Mouse (Mus musculus): Measurements from ENCODE around the gene Dnajb14. TPM values are rescaled to one million over a fixed set of nuclear protein-coding genes. Genes with fewer than 3 reads are reported as not detected.
"Not testable (repeated sequence)": the region's sequence is repeated elsewhere in the genome, so short reads cannot be mapped to it uniquely, and the experiment has no call there.

Dnajb14 gene
- polyA plus RNA-seq, 1 experiment from 2014 or later: 11.2 TPM

DNA sequence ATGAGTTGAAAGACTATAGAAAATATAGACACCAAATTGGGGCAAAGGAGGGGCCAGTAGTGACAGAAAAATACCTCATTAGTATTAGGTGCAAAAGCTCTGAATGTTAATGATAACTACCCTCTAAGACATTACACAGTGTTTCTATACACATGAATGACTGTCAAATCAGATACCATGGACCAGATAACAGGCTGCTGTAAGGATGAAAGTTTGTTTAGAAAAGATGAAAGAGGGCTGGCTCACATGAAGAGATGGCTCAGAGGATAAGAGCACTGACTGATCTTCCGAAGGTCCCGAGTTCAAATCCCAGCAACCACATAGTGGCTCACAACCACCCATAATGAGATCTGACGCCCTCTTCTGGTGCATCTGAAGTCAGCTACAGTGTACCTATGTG, 83.8 kb downstream of the Dnajb14 start:
- WGBS: 92% methylated on average over 3 of the region's 3 CpGs
- not testable (repeated sequence) for H3K27ac ChIP-seq; H3K4me2 ChIP-seq; H3K4me3 ChIP-seq (replicated peaks); H3K27me3 ChIP-seq; H3K36me3 ChIP-seq (replicated peaks); ATAC-seq (ENCODE audit: low FRiP score); H3K9ac ChIP-seq; H3K9me3 ChIP-seq
- H3K4me1 ChIP-seq: peaks cover 20% of the 10 kb centered on the region

DNA sequence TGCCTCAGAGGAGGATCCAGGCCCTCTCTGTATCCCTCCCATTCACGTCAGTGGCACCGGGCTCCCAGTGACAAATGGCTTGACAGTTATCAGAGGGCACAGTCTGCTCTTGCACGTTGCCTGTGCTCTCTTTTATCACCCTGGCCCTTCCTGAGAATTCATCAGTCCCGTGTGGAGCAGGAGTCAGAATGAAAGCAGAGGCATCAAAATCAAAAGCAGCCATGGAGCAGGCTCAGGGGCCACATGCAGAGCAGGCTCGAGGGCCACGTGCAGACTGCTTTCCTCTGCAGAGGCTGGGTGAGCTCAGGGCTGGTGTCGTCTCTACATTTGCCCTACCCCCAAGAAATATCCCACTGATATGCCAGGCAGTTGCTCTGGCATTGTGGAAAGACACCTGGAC, 84.3 kb downstream of the Dnajb14 start:
- Histone ChIP-seq H3K9ac (no peak overlapping the region), H3K4me3 (replicated peaks) (no peak overlapping the region), H3K27me3 (no peaks in the 10 kb centered on the region), H3K9me3 (no peaks in the 10 kb centered on the region), H3K4me2 (no peak overlapping the region), H3K36me3 (replicated peaks) (no peaks in the 10 kb centered on the region), H3K4me1 (peaks cover 20% of the 10 kb centered on the region), H3K27ac (no peak overlapping the region)
- ATAC-seq (ENCODE audit: low FRiP score): no peak
- 64% methylated on average over 7 of the region's 7 CpGs for WGBS

DNA sequence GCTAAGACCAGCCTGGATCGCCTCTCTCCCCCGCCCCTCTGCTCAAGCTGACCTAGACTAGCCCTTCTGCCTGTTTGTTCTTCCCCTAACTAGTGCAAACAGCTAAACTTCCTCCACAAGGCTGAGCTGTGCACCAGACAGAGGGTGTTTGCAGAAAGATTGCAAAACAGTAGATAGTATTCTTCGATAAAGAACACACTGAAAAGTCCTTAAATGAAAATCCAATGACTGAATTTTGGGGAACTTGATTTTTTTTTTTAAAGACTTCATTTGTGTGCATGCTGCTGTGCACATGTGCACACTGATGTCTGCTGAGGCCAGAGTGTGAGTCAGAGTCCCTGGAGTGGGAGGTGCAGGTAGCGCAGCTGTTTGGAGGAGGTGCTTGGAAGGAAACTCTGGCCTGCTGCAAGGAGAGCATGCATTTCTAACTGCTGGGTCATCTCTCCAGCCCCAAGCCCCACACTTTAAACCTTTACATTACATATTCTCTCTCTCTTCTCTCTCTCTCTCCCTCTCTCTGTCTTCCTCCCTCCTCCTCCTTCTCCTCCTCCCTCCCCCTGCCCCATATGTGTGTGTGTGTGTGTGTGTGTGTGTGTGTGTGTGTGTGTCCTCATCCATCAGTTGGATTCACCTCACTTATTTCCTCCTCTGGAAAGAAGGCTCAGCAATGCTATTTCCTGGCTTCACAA, 84.9 kb downstream of the Dnajb14 start:
- no peak overlapping the region for H3K4me2 ChIP-seq
- no peak for ATAC-seq (ENCODE audit: low FRiP score)
- H3K36me3 ChIP-seq (replicated peaks): no peaks in the 10 kb centered on the region
- peaks cover 20% of the 10 kb centered on the region for H3K4me1 ChIP-seq
- H3K9me3 ChIP-seq: no peaks in the 10 kb centered on the region
- H3K27ac ChIP-seq: peak overlapping the region; percentile 53
- no peak overlapping the region for H3K4me3 ChIP-seq (replicated peaks)
- 86% methylated on average over 4 of the region's 4 CpGs for WGBS
- H3K9ac ChIP-seq: no peak overlapping the region
- no peaks in the 10 kb centered on the region for H3K27me3 ChIP-seq

DNA sequence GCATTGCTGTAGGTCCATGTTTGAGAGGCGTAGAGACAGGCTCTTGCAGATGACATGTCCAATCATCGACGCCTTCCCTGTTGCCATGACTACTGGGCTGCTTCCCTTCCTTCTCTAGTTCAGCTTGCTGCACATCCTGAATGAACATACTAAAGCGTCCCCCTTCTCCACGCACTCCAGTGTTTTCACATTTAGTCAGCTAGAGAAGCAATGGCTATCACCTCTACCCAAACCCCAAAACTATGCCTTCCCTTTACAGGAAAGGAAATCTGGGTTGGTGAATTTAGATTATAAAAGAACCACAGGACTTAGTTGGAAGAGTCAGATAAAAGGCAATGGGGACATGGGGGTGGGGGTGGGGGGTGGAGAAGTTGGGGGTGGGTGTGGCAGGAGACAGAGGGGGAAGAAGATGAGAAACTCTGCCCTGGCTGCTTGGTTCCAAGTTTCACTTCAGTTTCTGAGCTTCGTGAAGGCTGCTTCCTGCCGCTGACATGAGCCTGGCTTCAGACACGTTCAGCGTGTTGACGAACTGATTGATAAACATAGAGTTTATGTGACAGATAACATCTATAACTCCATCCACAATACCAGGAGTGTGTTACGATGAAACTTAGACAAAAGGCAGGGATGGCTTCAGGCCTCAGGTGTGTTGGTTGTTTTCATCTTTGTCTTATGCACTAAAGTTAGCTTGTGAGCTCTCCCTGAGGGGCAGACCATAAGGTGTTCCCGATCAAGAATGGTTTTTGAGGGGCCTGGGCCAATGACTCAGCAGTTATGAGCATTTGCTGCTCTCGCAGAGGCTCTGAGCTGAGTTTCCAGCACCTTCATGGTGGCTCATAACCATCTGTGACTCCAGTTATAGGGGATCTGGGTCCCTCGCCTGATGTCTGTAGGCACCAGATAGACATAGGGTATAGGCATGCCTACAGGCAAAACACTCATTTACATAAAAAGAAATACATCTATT, 85.7 kb downstream of the Dnajb14 start:
- Histone ChIP-seq H3K9ac (no peak overlapping the region), H3K27me3 (no peaks in the 10 kb centered on the region), H3K36me3 (replicated peaks) (no peaks in the 10 kb centered on the region), H3K4me2 (no peak overlapping the region), H3K9me3 (no peaks in the 10 kb centered on the region), H3K4me3 (replicated peaks) (no peak overlapping the region), H3K4me1 (peaks cover 20% of the 10 kb centered on the region), H3K27ac (no peak overlapping the region; the same call in 1 of the 2 replicates)
- WGBS: 78% methylated on average over 14 of the region's 14 CpGs
- peak; percentile 81 for ATAC-seq (ENCODE audit: low FRiP score)

DNA sequence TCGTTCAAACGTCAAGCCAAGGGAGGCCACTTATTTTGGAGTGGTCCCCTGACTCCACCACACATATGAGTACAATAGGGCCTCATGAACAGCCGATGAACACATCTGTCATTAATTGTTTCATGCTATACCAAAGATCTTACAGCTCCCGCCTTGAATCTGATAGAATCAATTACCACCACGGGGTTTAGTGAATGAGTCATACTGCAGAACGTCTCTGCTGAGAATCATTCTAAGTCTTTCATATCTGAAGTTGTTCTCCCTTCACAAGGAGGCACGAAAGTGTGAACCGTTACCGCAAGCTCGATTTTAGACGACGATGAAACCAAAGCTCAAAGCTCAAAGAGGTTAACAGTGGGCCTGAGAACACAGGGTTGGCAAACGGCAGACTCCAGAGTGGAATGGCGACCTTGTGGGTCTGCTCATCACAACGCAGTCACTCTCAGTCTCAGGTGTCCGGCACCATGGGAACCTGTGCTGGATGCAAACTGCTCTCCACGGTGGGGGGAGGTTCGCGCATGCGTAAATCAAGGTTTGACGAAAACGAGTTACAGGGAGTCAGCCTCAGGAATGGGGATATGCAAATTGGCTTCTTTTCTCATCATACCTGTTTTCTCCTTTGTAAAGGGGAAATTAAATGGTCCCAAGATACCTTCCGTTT, 86.9 kb downstream of the Dnajb14 start:
- Histone ChIP-seq H3K4me2 (no peak overlapping the region), H3K4me3 (replicated peaks) (no peak overlapping the region), H3K27ac (no peak overlapping the region), H3K4me1 (peaks cover 20% of the 10 kb centered on the region), H3K9ac (no peak overlapping the region), H3K36me3 (replicated peaks) (no peaks in the 10 kb centered on the region), H3K9me3 (no peaks in the 10 kb centered on the region), H3K27me3 (no peaks in the 10 kb centered on the region)
- WGBS: 74% methylated on average over 23 of the region's 23 CpGs
- ATAC-seq (ENCODE audit: low FRiP score): no peak

DNA sequence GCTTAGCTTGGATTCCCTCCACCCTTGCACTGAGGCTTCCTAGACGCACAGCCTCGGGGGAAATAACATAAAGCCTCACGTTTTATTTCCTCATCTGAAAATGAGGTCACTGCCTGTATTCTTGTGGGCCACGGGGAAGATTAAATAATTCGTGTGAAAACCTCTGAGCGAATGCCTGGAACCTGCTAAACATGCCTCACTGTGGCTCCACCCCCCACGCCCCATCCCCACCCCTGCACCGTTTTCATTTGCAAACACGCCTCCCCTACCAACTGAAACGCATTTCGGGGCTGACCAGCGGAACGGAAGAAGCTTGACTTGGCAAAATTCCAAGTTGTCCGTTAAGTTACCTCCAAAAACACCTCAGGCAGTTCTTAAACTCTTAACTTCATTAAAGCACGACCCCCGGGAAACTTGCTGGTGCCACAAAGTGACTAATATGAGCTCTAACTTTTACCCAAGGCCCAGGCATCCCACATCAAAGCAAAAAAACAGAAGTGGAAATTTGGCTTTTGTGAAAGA, 88.1 kb downstream of the Dnajb14 start:
- peak overlapping the region; percentile 31 for H3K4me2 ChIP-seq
- H3K4me3 ChIP-seq (replicated peaks): no peak overlapping the region; the same call in 1 of the 2 replicates
- peak; percentile 60; the same call in 1 of the 2 replicates for ATAC-seq (ENCODE audit: low FRiP score)
- WGBS: 27% methylated on average over 16 of the region's 16 CpGs
- no peak overlapping the region for H3K9ac ChIP-seq
- no peak overlapping the region for H3K27ac ChIP-seq
- peaks cover 20% of the 10 kb centered on the region for H3K4me1 ChIP-seq
- no peaks in the 10 kb centered on the region for H3K36me3 ChIP-seq (replicated peaks)
- H3K9me3 ChIP-seq: no peaks in the 10 kb centered on the region
- H3K27me3 ChIP-seq: no peaks in the 10 kb centered on the region

DNA sequence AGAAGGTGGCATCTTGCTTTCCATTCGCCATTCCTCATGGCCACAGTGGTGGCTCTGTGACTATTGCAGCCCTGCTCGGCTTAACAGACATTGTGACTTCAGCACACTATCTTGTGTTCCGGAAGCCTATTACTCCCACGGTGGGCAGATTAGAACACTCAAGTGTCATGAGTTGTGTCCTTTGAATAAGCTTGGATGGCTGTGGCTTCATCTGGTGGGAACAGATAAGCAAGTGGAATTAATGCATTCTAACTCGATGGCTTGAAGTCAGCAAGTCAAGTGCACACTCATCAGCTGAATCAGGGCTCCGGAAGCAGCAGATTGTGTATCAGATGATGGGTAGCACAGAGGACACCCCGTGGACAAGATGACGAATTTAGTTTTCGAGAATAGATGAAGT, 90.4 kb downstream of the Dnajb14 start:
- WGBS: 93% methylated on average over 9 of the region's 9 CpGs
- no peak for ATAC-seq (ENCODE audit: low FRiP score)
- H3K4me2 ChIP-seq: no peak overlapping the region
- H3K9ac ChIP-seq: no peak overlapping the region
- H3K4me3 ChIP-seq (replicated peaks): no peak overlapping the region
- H3K27me3 ChIP-seq: no peaks in the 10 kb centered on the region
- H3K27ac ChIP-seq: no peak overlapping the region
- H3K4me1 ChIP-seq: peaks cover 14% of the 10 kb centered on the region
- no peaks in the 10 kb centered on the region for H3K36me3 ChIP-seq (replicated peaks)
- no peaks in the 10 kb centered on the region for H3K9me3 ChIP-seq

DNA sequence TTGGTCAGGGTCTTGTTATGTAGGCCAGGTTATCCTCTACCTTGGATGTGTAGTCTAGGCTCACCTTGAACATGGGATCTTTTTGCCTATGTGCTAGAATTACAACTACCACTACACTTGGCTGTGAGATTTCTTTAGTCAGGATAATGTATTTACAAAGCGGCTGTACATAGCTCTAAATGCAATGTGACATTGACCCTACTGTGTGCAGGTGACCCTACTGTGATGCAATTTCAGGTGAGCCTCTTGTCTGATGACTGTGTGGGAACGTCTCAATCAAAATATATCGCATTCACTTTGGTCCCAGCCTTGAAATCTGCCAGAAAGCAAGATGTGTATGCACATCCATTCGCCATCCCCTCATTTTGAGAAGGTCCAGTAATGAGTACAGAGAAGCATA, 90.9 kb downstream of the Dnajb14 start:
- Histone ChIP-seq H3K27ac (no peak overlapping the region), H3K4me3 (replicated peaks) (no peak overlapping the region), H3K4me2 (no peak overlapping the region), H3K27me3 (no peaks in the 10 kb centered on the region), H3K36me3 (replicated peaks) (no peaks in the 10 kb centered on the region), H3K9me3 (no peaks in the 10 kb centered on the region), H3K4me1 (peaks cover 11% of the 10 kb centered on the region), H3K9ac (no peak overlapping the region)
- WGBS: 92% methylated on average over 4 of the region's 4 CpGs
- no peak for ATAC-seq (ENCODE audit: low FRiP score)

DNA sequence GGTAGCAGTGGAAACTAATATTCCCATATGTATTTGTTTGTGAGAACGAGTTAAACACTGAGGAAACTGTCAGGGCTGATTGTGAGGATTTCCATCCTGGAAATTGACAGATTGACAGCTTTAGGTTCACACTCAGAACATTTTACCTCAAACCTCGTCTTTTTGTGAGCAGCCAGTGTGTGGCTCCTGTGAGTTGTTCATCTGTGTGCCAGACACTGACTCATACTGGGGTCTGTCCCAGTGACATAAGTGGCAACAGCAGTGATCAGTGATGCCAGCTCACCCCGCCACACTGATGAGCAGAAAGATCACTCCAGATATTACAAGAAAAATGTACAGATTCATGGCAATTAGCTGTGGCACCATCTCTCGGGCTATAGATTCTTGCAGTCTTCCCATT, 92.0 kb downstream of the Dnajb14 start:
- Histone ChIP-seq H3K36me3 (replicated peaks) (no peaks in the 10 kb centered on the region), H3K27me3 (no peaks in the 10 kb centered on the region), H3K4me2 (no peak overlapping the region), H3K27ac (no peak overlapping the region), H3K9ac (no peak overlapping the region), H3K9me3 (no peaks in the 10 kb centered on the region), H3K4me3 (replicated peaks) (no peak overlapping the region), H3K4me1 (peaks cover 8% of the 10 kb centered on the region)
- no peak for ATAC-seq (ENCODE audit: low FRiP score)
- WGBS: 87% methylated on average over 4 of the region's 4 CpGs

DNA sequence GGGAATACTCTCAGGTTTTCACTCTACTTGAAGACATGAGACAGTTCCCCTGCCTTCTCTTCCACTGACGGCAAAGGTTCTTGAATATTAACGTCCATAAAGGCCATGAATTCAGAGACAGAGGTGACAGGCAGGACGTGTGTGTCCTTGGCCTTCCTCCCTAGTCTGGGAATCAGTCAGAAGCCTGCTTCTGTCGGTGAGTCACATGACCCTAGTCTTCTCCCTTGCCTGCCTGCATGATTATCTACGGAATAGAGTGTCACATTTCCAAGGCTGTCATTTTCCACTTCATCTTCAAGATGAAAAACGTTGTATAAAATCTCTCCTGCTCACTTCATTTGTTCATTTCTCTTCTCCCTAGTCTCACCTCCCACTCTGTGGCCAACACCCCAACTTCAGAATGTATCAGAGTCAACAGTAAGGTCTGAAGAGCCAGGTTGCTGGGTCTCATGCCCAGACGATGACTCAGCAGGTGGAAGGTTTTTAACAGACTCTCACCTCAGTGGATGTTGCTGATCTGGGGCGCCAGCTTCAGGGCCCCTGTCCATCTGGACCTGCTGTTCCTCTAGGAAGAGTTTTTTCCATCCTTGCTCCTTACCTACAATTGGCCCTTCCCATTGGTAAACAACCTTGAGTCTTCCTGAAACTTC, 94.4 kb downstream of the Dnajb14 start:
- H3K36me3 ChIP-seq (replicated peaks): no peaks in the 10 kb centered on the region
- no peak overlapping the region for H3K4me2 ChIP-seq
- H3K4me3 ChIP-seq (replicated peaks): no peak overlapping the region
- H3K27me3 ChIP-seq: no peaks in the 10 kb centered on the region
- H3K4me1 ChIP-seq: no peaks in the 10 kb centered on the region
- H3K9me3 ChIP-seq: no peaks in the 10 kb centered on the region
- H3K9ac ChIP-seq: no peak overlapping the region
- ATAC-seq (ENCODE audit: low FRiP score): no peak
- WGBS: 71% methylated on average over 8 of the region's 8 CpGs
- no peak overlapping the region for H3K27ac ChIP-seq

DNA sequence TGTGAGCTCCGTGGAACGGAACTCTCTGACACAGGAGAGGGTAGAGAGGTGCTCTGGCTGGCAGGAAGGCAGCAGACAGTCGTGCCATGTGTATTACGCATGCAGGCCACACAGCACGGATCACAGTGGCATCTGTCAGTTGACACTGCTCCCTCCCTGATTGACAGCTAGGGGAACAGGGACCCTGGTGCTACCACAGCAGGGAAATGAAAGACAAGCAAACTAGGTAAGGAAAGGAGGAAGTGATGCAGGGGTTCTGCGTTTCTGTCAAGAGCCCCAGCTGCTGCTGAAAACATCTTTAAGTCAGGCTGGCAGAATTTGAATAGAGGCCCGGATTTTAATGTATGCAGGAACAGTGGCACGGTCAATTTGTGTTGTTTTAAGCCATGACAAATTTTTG, 96.0 kb downstream of the Dnajb14 start:
- no peak overlapping the region for H3K4me3 ChIP-seq (replicated peaks)
- no peak overlapping the region for H3K27ac ChIP-seq
- ATAC-seq (ENCODE audit: low FRiP score): no peak
- WGBS: 78% methylated on average over 8 of the region's 8 CpGs
- H3K9me3 ChIP-seq: no peaks in the 10 kb centered on the region
- no peak overlapping the region for H3K4me2 ChIP-seq
- no peaks in the 10 kb centered on the region for H3K36me3 ChIP-seq (replicated peaks)
- no peaks in the 10 kb centered on the region for H3K27me3 ChIP-seq
- H3K4me1 ChIP-seq: no peaks in the 10 kb centered on the region
- no peak overlapping the region for H3K9ac ChIP-seq

DNA sequence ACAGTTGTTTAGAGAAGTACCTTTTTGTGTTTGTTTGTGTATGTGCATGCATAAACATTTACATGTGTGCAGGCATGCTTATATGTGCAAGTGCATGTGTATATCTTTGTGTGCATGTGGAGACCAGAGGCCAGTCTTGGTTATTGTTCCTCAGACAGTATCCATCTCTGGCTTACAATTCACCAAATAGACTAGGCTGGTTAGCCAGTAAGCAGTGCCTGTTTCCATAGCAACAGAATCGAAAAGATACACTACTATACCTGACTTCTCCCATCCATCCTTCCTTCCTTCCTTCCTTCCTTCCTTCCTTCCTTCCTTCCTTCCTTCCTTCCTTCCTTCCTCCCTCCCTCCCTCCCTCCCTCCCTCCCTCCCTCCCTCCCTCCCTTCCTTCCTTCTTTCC, 96.5 kb downstream of the Dnajb14 start:
- not testable (repeated sequence) for H3K9ac ChIP-seq; H3K4me1 ChIP-seq; H3K27me3 ChIP-seq; ATAC-seq (ENCODE audit: low FRiP score); H3K36me3 ChIP-seq (replicated peaks); H3K4me2 ChIP-seq; H3K9me3 ChIP-seq; H3K27ac ChIP-seq; H3K4me3 ChIP-seq (replicated peaks)
- WGBS: 58% methylated on average over 1 of the region's 1 CpGs

All from forebrain, embryonic 12.5 days (tissue).